Mouse (Mus musculus) lung, postnatal 36 days (tissue): ENCODE results near the gene Alox5ap.
A peak's percentile ranks its signal among the peaks of the same experiment; 100 is the strongest.

Experiments used
- DNase-seq: peaks from one replicate; pipeline ENCODE4 v3.0.0; 2022; ENCODE audit warnings: mixed read lengths

The Alox5ap gene

GRCm38 (mm10) chr5:149264405-149264804, at the start of gene Alox5ap:
Gene Alox5ap (plus strand): TSS chr5:149264767.
- DNase-seq = no peak

GRCm38 (mm10) chr5:149215540-149215939, 49.0 kb upstream of the Alox5ap start:
- no peak for DNase-seq

- no peak for DNase-seq
Measured at GRCm38 (mm10) chr5:149217524-149218357, 46.8 kb upstream of the Alox5ap start.

- DNase-seq = no peak
Measured at GRCm38 (mm10) chr5:149219493-149219892, 45.1 kb upstream of the Alox5ap start.

GRCm38 (mm10) chr5:149221355-149221754, 43.2 kb upstream of the Alox5ap start:
- DNase-seq = no peak

- no peak for DNase-seq
Measured at GRCm38 (mm10) chr5:149224666-149225065, 39.9 kb upstream of the Alox5ap start.

- peak; percentile 98 for DNase-seq
Measured at GRCm38 (mm10) chr5:149228700-149229618, 35.6 kb upstream of the Alox5ap start.

GRCm38 (mm10) chr5:149229619-149230339, 34.8 kb upstream of the Alox5ap start:
- DNase-seq = no peak

GRCm38 (mm10) chr5:149235002-149235401, 29.6 kb upstream of the Alox5ap start:
- peak; percentile 55 for DNase-seq

GRCm38 (mm10) chr5:149237221-149237950, 27.2 kb upstream of the Alox5ap start:
- no peak for DNase-seq

- no peak for DNase-seq
Measured at GRCm38 (mm10) chr5:149242467-149242866, 22.1 kb upstream of the Alox5ap start.

- DNase-seq = no peak
Measured at GRCm38 (mm10) chr5:149243053-149243452, 21.5 kb upstream of the Alox5ap start.

GRCm38 (mm10) chr5:149245391-149245964, 19.1 kb upstream of the Alox5ap start:
- no peak for DNase-seq

- peak; percentile 82 for DNase-seq
Measured at GRCm38 (mm10) chr5:149245965-149246470, 18.5 kb upstream of the Alox5ap start.

GRCm38 (mm10) chr5:149247047-149247904, 17.3 kb upstream of the Alox5ap start:
- DNase-seq = peak; percentile 37

GRCm38 (mm10) chr5:149252303-149252702, 12.3 kb upstream of the Alox5ap start:
- no peak for DNase-seq

GRCm38 (mm10) chr5:149253491-149253890, 11.1 kb upstream of the Alox5ap start:
- DNase-seq = no peak

GRCm38 (mm10) chr5:149255522-149255921, 9.0 kb upstream of the Alox5ap start:
- no peak for DNase-seq

- DNase-seq = no peak
Measured at GRCm38 (mm10) chr5:149257518-149258281, 6.9 kb upstream of the Alox5ap start.

GRCm38 (mm10) chr5:149259093-149259492, 5.5 kb upstream of the Alox5ap start:
- DNase-seq = no peak
